Mouse (Mus musculus) forebrain, embryonic 10.5 days (tissue): ENCODE data around the gene Slco1c1. TPM values are rescaled to one million over a fixed set of nuclear protein-coding genes. Genes with fewer than 3 reads are reported as not detected.
"Not testable (repeated sequence)": the region's sequence is repeated elsewhere in the genome, so short reads cannot be mapped to it uniquely, and the experiment has no call there.

ENCODE experiments used
- DNase-seq: peaks from one replicate; pipeline ENCODE4 v3.0.0-alpha.2; 2017; ENCODE audit warnings: low spot score; ENCODE audit errors: extremely low spot score
- H3K27ac ChIP-seq: fragments of 300-500 bp; sonication (generic); 2 replicates; pipeline ENCODE4 v1.5.1; 2016; ENCODE audit warnings: mild to moderate bottlenecking
- H3K27me3 ChIP-seq: fragments of 300-500 bp; sonication (generic); 2 replicates; pipeline ENCODE4 v1.6.1; 2016; ENCODE audit warnings: mild to moderate bottlenecking; ENCODE audit not compliant: poor library complexity, severe bottlenecking
- H3K36me3 ChIP-seq: fragments of 300-500 bp; sonication (generic); replicated peaks from 2 replicates; pipeline ENCODE4 v1.6.1; 2016; ENCODE audit warnings: mild to moderate bottlenecking, moderate library complexity
- H3K4me1 ChIP-seq: fragments of 300-500 bp; sonication (generic); 2 replicates; pipeline ENCODE4 v1.6.1; 2016
- H3K4me3 ChIP-seq: fragments of 300-500 bp; sonication (generic); 2 replicates; pipeline ENCODE4 v1.5.1; 2016; ENCODE audit warnings: mild to moderate bottlenecking, moderate library complexity
- H3K9me3 ChIP-seq: fragments of 300-500 bp; sonication (generic); 2 replicates; pipeline ENCODE4 v1.6.1; 2016; ENCODE audit warnings: mild to moderate bottlenecking, moderate library complexity
- WGBS: fragments of 180-500 bp; shearing (Covaris S2); methylation state at CpG from one replicate; pipeline ENCODE4 v1.1.7; 2016; 5-methylcytosine and 5-hydroxymethylcytosine counted together
- polyA plus RNA-seq: library from polyadenylated mRNA; unstranded; fragments of >200 nt; fragmentation: Nextera tagmentation; extraction: Ambion mirVana; gene quantifications from 2 replicates; pipeline ENCODE4 v1.2.1, GENCODE M21; 2016

Slco1c1 gene
- polyA plus RNA-seq, 1 experiment from 2014 or later, result 0.20 TPM

GRCm38 (mm10) chr6:141537298-141537697 is 13.1 kb downstream of the Slco1c1 start:
- DNase-seq, result no peak
- H3K4me1 ChIP-seq, result peaks cover 6% of the 10 kb centered on the region; the same call in 1 of the 2 replicates
- H3K27ac ChIP-seq, result no peak overlapping the region
- no peaks in the 10 kb centered on the region for H3K9me3 ChIP-seq
- WGBS, result 66% methylated on average over 3 of the region's 3 CpGs
- no peaks in the 10 kb centered on the region for H3K27me3 ChIP-seq
- H3K36me3 ChIP-seq, result no peaks in the 10 kb centered on the region
- H3K4me3 ChIP-seq, result no peak overlapping the region

DNA sequence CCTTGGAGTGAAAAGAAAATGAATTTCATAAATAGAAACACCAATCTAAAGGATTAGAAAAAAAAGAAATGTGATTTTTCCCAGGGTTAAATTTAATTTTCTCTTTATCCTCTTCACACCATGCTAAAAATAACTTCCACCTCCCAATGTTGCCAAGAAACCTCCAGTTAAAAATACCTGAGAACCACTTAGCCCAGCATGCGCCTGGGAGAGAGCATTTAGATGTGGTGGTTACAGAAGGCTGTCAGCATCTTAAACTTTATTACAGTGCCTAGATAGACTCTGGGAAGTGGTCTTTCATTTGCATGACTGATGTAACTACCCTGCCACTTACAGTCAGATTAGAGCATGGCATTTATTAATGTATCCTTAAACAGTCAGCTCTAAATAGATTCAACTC is 17.0 kb downstream of the Slco1c1 start:
- Histone ChIP-seq H3K4me3 (no peak overlapping the region), H3K27ac (no peak overlapping the region), H3K4me1 (peaks cover 9% of the 10 kb centered on the region; the same call in 1 of the 2 replicates), H3K9me3 (no peaks in the 10 kb centered on the region), H3K36me3 (no peaks in the 10 kb centered on the region), H3K27me3 (no peaks in the 10 kb centered on the region)
- DNase-seq, result no peak
- WGBS, result 90% methylated on average over 1 of the region's 1 CpGs

DNA sequence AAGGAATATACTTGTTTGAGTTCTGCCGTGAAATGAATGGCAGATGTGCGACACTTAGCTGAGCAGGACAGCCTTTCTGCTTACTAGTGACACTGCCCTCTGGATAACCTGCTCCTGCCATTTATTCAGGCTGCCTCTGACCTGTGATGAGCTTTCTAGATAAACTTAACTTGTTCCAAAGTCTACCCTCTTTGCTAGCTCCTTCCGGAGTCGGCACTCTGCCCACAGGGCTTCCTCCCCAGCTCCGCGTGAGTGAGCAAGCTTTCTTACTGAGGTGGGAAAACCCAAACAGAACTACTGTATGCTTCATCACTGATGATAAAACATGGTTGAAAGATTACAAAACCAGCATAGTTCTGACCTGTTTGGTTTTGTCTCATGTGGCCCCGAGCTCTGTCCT is 19.2 kb downstream of the Slco1c1 start:
- no peaks in the 10 kb centered on the region for H3K36me3 ChIP-seq
- peaks cover 9% of the 10 kb centered on the region; the same call in 1 of the 2 replicates for H3K4me1 ChIP-seq
- H3K9me3 ChIP-seq, result no peaks in the 10 kb centered on the region
- no peak for DNase-seq
- 77% methylated on average over 7 of the region's 7 CpGs for WGBS
- H3K4me3 ChIP-seq, result no peak overlapping the region
- H3K27ac ChIP-seq, result no peak overlapping the region
- no peaks in the 10 kb centered on the region for H3K27me3 ChIP-seq

- DNase-seq, result no peak
- WGBS, result 81% methylated on average over 1 of the region's 1 CpGs
- Histone ChIP-seq H3K9me3 (no peaks in the 10 kb centered on the region), H3K27ac (no peak overlapping the region), H3K27me3 (no peaks in the 10 kb centered on the region), H3K36me3 (no peaks in the 10 kb centered on the region), H3K4me3 (no peak overlapping the region), H3K4me1 (no peaks in the 10 kb centered on the region)
Measured at GRCm38 (mm10) chr6:141558118-141558517, 34.0 kb downstream of the Slco1c1 start.

DNA sequence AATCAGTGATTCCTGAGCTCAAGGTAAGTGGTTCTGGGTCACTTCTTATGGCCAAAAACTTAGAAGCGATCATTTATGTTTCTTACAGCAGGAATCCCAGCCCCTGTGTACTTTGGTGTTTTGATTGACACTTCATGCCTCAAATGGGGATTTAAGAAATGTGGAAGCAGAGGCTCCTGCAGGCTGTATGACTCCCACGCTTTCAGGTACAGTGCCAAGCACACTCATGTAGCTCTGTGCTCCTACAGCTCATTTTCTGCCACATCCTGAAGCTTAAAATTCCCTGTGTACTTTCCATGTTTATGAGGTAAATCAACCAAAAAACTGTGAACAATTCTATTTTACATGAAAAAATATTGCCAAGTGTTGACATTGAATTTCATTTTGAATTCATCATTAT is 43.2 kb downstream of the Slco1c1 start:
- DNase-seq, result no peak
- Histone ChIP-seq H3K27me3 (no peaks in the 10 kb centered on the region), H3K27ac (no peak overlapping the region), H3K36me3 (no peaks in the 10 kb centered on the region), H3K4me3 (no peak overlapping the region), H3K9me3 (no peaks in the 10 kb centered on the region), H3K4me1 (peaks cover 9% of the 10 kb centered on the region)
- WGBS, result 93% methylated on average over 2 of the region's 2 CpGs

DNA sequence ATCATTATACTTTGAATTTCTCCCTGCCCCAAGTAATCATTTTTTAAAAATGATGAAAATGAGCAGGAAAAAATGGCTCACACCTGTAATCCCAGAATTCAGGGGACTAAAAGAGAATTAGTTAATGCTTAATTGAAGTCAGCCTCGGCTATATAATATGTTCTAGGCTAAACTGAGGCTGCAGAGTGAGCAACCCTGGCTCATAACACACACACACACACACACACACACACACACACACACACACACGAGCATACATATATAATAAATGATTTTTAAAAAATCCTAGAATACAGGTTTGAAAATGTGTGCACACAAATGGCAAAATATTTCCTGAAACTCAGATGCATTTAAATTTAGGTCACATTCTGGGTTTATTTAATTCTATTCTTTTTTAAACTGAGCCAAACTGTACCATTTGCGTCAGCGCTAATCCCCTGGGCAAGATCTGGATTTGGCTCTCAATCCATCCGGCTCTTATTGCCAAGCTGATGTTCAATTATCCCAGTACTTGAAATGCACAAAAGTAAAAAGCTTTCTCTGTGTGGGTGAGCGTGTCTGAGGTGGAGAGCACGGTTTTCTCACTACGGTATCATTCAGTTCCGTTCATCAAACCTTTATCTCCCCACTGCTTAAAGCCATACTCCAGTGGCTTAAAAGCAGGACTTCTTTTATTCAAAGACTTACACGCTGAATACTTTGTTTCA is 43.8 kb downstream of the Slco1c1 start:
- no peak for DNase-seq
- Histone ChIP-seq H3K9me3 (no peaks in the 10 kb centered on the region), H3K4me3 (no peak overlapping the region), H3K36me3 (no peaks in the 10 kb centered on the region), H3K4me1 (peaks cover 9% of the 10 kb centered on the region), H3K27me3 (no peaks in the 10 kb centered on the region), H3K27ac (no peak overlapping the region)
- WGBS, result 76% methylated on average over 10 of the region's 10 CpGs

GRCm38 (mm10) chr6:141568559-141568946 is 44.4 kb downstream of the Slco1c1 start:
- no peak overlapping the region for H3K27ac ChIP-seq
- no peaks in the 10 kb centered on the region for H3K36me3 ChIP-seq
- peaks cover 9% of the 10 kb centered on the region for H3K4me1 ChIP-seq
- WGBS, result 72% methylated on average over 3 of the region's 3 CpGs
- no peak overlapping the region for H3K4me3 ChIP-seq
- H3K27me3 ChIP-seq, result no peaks in the 10 kb centered on the region
- no peaks in the 10 kb centered on the region for H3K9me3 ChIP-seq
- DNase-seq, result no peak

DNA sequence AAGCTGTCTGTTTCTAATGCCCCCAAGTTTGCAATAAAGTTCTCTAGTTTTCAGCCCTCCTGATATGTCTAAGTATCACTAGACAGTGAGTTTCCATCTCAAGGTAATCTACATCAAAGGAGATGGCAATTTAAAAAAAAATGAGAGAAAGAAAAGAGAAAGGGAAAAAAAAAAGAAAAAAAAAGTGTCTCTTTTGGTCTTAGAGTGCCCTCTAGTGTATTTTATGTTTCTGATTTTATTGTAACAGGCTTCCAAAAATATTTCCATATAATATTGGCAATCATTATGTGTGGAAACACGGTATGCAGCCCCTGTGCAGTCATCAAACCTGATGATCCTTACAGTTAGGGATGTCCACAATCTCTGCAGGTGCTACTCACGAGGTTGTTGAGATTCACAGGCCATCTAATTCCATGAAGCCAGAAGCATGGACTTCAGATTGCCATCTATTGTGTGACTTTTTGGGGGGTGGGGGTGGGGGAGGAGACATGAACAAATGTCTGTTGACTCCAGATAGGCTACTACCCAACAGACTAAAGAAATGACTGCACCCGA is 52.6 kb downstream of the Slco1c1 start:
- Histone ChIP-seq H3K4me3 (no peak overlapping the region), H3K27ac (no peak overlapping the region), H3K27me3 (no peaks in the 10 kb centered on the region), H3K4me1 (no peaks in the 10 kb centered on the region), H3K36me3 (no peaks in the 10 kb centered on the region), H3K9me3 (no peaks in the 10 kb centered on the region)
- DNase-seq, result no peak
- 41% methylated on average over 3 of the region's 3 CpGs for WGBS

GRCm38 (mm10) chr6:141584791-141585403 is 60.7 kb downstream of the Slco1c1 start:
- Histone ChIP-seq H3K9me3 (no peaks in the 10 kb centered on the region), H3K36me3 (no peaks in the 10 kb centered on the region), H3K27me3 (no peaks in the 10 kb centered on the region), H3K4me3 (no peak overlapping the region), H3K4me1 (peaks cover 2% of the 10 kb centered on the region), H3K27ac (no peak overlapping the region)
- 76% methylated on average over 1 of the region's 1 CpGs for WGBS
- DNase-seq, result no peak

GRCm38 (mm10) chr6:141590002-141590401 is 65.8 kb downstream of the Slco1c1 start:
- Histone ChIP-seq H3K36me3 (no peaks in the 10 kb centered on the region), H3K27me3 (no peaks in the 10 kb centered on the region), H3K9me3 (no peaks in the 10 kb centered on the region), H3K27ac (no peak overlapping the region), H3K4me1 (peaks cover 11% of the 10 kb centered on the region), H3K4me3 (no peak overlapping the region)
- no peak for DNase-seq
- WGBS, result 25% methylated on average over 1 of the region's 1 CpGs

DNA sequence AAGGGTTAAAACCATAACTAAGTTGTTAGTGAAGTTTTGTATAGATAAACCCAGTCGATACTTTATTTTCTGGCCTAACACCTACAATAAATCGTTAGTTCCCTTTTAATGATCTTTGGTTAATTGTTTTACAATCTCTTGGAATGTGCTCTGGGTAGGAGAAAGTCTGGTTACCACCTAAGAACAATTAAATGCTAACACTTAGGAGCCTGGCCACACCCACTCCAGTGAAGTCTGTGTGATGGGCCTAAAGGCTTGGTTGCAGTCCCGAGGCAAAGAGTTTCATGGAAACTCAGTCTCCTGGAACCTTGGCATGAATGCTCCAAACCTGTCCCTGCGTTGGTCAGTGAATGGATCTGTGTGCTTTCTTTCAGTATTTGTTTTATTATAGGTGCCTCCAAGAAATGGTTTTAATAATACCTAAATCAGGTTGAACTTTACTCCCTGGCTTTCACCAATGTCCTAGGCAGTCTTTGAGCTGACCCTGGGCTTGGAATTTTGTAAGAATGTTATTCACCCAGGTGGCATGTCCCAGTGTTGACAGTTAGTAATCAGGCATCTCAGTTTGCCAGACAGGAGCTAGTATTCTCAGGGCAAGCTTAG is 66.5 kb downstream of the Slco1c1 start:
- not testable (repeated sequence) for H3K27ac ChIP-seq, H3K9me3 ChIP-seq, H3K4me3 ChIP-seq, H3K27me3 ChIP-seq, H3K36me3 ChIP-seq, DNase-seq
- H3K4me1 ChIP-seq, result peaks cover 11% of the 10 kb centered on the region
- WGBS, result 59% methylated on average over 4 of the region's 4 CpGs

DNA sequence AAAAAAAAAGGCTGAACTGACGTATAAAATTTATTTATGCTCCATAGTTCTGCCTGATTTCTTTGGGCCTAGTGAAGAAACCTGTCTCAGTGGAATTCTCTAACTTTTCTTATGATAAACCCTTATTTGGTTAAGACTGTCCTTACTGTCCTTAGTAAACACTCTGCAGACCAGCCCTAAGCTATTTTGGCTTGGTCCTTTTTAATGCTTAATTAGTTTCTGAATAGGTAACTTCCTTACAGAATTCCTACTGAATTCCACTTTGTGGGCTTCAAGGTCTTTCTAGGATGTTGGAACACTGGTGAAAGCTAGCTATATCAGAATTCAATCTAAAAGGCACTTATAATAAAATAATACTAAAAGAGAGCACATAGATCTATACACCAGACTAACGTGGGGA is 71.9 kb downstream of the Slco1c1 start:
- H3K27ac ChIP-seq, result no peak overlapping the region
- H3K36me3 ChIP-seq, result no peaks in the 10 kb centered on the region
- WGBS, result 92% methylated on average over 2 of the region's 2 CpGs
- no peak for DNase-seq
- no peaks in the 10 kb centered on the region for H3K27me3 ChIP-seq
- peaks cover 21% of the 10 kb centered on the region for H3K9me3 ChIP-seq
- no peaks in the 10 kb centered on the region for H3K4me1 ChIP-seq
- H3K4me3 ChIP-seq, result no peak overlapping the region

DNA sequence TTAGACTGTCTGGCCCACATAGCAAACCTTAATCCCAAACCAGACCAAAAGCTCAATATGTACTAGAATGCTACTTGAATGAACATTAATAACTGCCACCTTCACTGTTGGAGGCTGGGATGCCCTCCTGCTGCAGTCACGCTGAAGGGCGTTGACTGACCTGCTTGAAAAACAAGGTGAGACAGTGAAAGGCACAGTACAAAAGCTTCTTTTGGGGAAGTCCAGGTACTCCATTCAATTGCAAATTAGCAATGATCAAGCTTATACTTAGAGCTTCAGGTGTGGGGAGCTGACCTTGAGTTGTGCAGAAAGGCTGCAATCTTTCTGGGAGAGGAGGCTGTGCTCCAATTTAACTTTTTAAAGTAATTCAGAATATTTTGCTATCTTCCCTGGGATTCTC is 72.9 kb downstream of the Slco1c1 start:
- DNase-seq, result no peak
- no peak overlapping the region for H3K27ac ChIP-seq
- WGBS, result 96% methylated on average over 2 of the region's 2 CpGs
- no peaks in the 10 kb centered on the region for H3K36me3 ChIP-seq
- H3K9me3 ChIP-seq, result peaks cover 21% of the 10 kb centered on the region
- no peaks in the 10 kb centered on the region for H3K27me3 ChIP-seq
- H3K4me3 ChIP-seq, result no peak overlapping the region
- H3K4me1 ChIP-seq, result no peaks in the 10 kb centered on the region
